Mouse (Mus musculus) neural tube, embryonic 13.5 days (tissue): ENCODE results near the gene Etl4. TPM values are rescaled to one million over a fixed set of nuclear protein-coding genes. Genes with fewer than 3 reads are reported as not detected.
"Not testable (repeated sequence)": the region's sequence is repeated elsewhere in the genome, so short reads cannot be mapped to it uniquely, and the experiment has no call there.

Experiments
- ATAC-seq: fragments of 200-750 bp; cut with Nextera tagmentation; 2 replicates; pipeline ENCODE4 v1.8.0; 2017; ENCODE audit warnings: low read depth, mild to moderate bottlenecking, moderate TSS enrichment, moderate library complexity
- H3K27ac ChIP-seq: fragments of 300-500 bp; sonication (generic); replicated peaks from 2 replicates; pipeline ENCODE4 v1.5.1; 2015; ENCODE audit warnings: moderate library complexity, mild to moderate bottlenecking, inconsistent platforms
- H3K27me3 ChIP-seq: fragments of 300-500 bp; sonication (generic); 2 replicates; pipeline ENCODE4 v1.6.1; 2015; ENCODE audit warnings: mild to moderate bottlenecking, inconsistent platforms
- H3K36me3 ChIP-seq: fragments of 300-500 bp; sonication (generic); 2 replicates; pipeline ENCODE4 v1.6.1; 2015; ENCODE audit warnings: mild to moderate bottlenecking, inconsistent platforms
- H3K4me1 ChIP-seq: fragments of 300-500 bp; sonication (generic); replicated peaks from 2 replicates; pipeline ENCODE4 v1.6.1; 2015; ENCODE audit warnings: inconsistent platforms
- H3K4me2 ChIP-seq: fragments of 300-500 bp; sonication (generic); 2 replicates; pipeline ENCODE4 v1.6.1; 2015; ENCODE audit warnings: inconsistent platforms, mild to moderate bottlenecking, moderate library complexity
- H3K4me3 ChIP-seq: fragments of 300-500 bp; sonication (generic); 2 replicates; pipeline ENCODE4 v1.5.1; 2015; ENCODE audit warnings: mild to moderate bottlenecking, inconsistent platforms
- H3K9ac ChIP-seq: fragments of 300-500 bp; sonication (generic); 2 replicates; pipeline ENCODE4 v1.6.1; 2015; ENCODE audit warnings: moderate library complexity, mild to moderate bottlenecking, inconsistent platforms
- H3K9me3 ChIP-seq: fragments of 300-500 bp; sonication (generic); 2 replicates; pipeline ENCODE4 v1.6.1; 2016; ENCODE audit warnings: inconsistent platforms
- whole genome bisulfite sequencing: fragments of 180-500 bp; shearing (Covaris S2); methylation state at CpG from one replicate; pipeline ENCODE4 v1.1.7; 2015; 5-methylcytosine and 5-hydroxymethylcytosine counted together
- polyA plus RNA-seq: library from polyadenylated mRNA; unstranded; fragments of >200 nt; fragmentation: Nextera tagmentation; extraction: Ambion mirVana; gene quantifications from 2 replicates; pipeline ENCODE4 v1.2.1, GENCODE M21; 2015

Gene Etl4
- polyA plus RNA-seq, 1 experiment from 2014 or later = 5.4 TPM

DNA sequence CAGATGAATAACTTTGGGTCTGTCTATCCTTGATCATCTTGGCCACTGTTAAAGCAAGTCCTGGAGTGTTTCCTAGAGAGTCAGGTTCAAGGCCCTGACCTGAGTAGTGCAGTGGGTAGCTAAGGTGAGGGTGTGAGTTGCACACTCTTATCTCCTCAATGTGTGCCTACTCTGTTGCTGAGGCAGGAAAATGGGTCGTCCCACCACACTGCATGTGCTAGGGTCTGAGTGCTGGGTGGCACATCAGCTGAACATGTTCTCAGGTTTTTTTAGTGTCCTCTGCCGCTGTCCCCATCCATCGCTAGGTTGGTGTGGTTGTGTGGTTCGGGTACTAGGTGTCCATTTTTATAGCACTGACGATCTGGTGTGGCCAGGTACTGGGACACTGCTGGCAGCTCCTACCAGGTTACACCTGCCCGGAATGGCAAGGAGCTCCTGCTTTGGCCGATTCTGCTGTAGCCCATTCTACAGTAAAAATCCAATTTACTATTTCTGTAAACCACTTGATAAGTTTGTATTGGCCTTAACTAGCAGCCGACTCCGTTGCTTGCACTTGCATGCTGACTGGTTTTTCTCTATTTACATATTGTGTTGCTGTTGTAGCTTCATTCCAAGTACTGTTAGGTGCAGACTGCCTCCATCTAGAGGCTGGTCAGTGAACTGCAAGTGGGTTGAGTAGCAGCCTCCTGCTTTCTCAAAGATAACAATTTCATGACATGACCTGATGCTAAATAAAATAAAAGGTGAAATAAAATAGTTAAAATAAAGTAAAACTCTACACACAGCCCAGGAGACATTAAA, 763.4 kb downstream of the Etl4 start:
- Histone ChIP-seq H3K36me3 (no peaks in the 10 kb centered on the region), H3K4me2 (no peak overlapping the region), H3K27me3 (no peaks in the 10 kb centered on the region), H3K4me1 (no peaks in the 10 kb centered on the region), H3K9me3 (no peaks in the 10 kb centered on the region), H3K27ac (no peak overlapping the region), H3K9ac (no peak overlapping the region), H3K4me3 (no peak overlapping the region)
- no peak for ATAC-seq
- WGBS = 69% methylated on average over 9 of the region's 9 CpGs

DNA sequence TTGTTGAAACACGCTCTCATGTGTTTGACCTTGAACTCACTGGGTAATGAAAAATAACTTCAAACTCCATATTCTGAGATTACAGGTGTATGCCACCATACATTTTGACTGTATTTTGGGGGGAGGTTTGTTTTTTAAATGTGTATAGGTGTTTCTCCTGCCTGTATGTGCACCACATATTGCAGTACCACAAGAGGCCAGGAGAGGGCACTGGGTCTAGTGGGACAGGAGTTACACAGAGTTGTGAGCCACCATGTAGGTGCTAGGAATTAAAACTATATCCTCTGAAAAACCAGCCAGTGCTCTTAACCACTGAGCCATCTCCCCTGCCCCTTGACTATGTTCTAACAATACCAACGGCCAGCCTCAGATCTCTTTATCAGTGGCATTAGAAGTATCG, 766.8 kb downstream of the Etl4 start:
- H3K9ac ChIP-seq = no peak overlapping the region
- no peak overlapping the region for H3K4me3 ChIP-seq
- H3K4me2 ChIP-seq = no peak overlapping the region
- H3K27me3 ChIP-seq = no peaks in the 10 kb centered on the region
- ATAC-seq = no peak
- WGBS = 98% methylated on average over 3 of the region's 3 CpGs
- H3K27ac ChIP-seq = no peak overlapping the region
- H3K36me3 ChIP-seq = no peaks in the 10 kb centered on the region
- H3K4me1 ChIP-seq = no peaks in the 10 kb centered on the region
- H3K9me3 ChIP-seq = no peaks in the 10 kb centered on the region

DNA sequence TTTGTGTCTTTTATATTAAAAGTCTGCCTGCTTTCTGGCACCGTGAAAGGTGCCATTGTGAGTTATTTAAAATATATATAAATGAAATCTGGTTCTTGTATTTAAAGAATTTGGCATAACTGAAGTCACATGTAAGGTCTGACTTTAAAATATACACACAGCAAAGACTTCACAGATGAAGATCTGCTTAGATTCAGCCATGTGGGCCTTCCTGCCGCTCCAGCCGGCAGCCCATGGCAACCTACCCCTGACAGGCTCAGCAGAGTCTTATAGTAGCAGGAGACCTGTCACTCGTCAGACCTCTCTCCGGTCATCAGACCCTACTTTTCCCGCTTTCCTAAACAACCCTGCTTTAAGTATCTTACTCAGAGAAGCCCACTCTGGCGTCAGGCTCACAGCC, 769.2 kb downstream of the Etl4 start:
- Histone ChIP-seq H3K4me2 (no peak overlapping the region), H3K4me3 (no peak overlapping the region), H3K36me3 (no peaks in the 10 kb centered on the region), H3K4me1 (no peaks in the 10 kb centered on the region), H3K27ac (no peak overlapping the region), H3K27me3 (no peaks in the 10 kb centered on the region), H3K9ac (no peak overlapping the region), H3K9me3 (no peaks in the 10 kb centered on the region)
- 76% methylated on average over 7 of the region's 7 CpGs for WGBS
- ATAC-seq = no peak

DNA sequence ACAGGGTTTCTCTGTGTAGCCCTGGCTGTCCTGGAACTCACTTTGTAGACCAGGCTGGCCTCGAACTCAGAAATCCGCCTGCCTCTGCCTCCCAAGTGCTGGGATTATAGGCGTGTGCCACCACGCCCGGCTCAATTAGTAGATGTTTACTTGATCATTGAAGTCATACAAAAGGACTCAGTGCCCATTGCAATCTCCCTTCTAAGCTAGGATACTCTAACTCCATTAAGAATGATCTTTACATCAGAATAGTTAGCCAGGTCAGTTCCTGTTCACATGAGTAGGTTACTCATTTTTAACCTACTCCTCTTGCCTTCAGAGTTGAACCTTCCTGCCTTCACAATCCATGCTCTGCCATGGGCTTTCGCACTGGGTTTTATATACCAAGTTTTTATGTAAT, 772.6 kb downstream of the Etl4 start:
- not testable (repeated sequence) for H3K4me1 ChIP-seq, H3K4me3 ChIP-seq, ATAC-seq, H3K4me2 ChIP-seq, H3K36me3 ChIP-seq, H3K9me3 ChIP-seq, H3K27ac ChIP-seq, H3K9ac ChIP-seq, H3K27me3 ChIP-seq
- 94% methylated on average over 6 of the region's 6 CpGs for WGBS

DNA sequence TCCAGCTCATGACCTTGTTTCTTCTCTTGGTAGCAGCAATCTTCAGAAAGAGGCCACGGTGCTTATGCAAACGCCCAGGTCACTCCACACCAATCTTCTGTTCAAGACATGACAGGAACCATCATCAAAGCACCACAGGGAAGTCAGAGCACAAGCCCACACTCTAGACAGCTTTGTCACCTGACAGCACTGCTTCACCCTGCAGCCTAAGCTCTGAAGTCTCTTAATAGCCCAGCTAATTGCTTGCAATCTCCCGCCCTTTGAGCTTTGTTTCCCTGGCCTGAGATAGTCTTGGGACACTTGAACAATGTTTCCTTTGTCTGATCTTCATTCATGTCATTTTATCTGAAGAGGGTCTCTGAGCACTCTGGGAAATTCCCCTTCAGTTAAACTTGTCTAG, 779.8 kb downstream of the Etl4 start:
- no peaks in the 10 kb centered on the region for H3K27me3 ChIP-seq
- no peaks in the 10 kb centered on the region for H3K36me3 ChIP-seq
- H3K9me3 ChIP-seq = no peaks in the 10 kb centered on the region
- no peak overlapping the region for H3K4me3 ChIP-seq
- WGBS = 17% methylated on average over 3 of the region's 3 CpGs
- no peak for ATAC-seq
- H3K9ac ChIP-seq = no peak overlapping the region
- H3K27ac ChIP-seq = no peak overlapping the region
- no peak overlapping the region for H3K4me2 ChIP-seq
- no peaks in the 10 kb centered on the region for H3K4me1 ChIP-seq

DNA sequence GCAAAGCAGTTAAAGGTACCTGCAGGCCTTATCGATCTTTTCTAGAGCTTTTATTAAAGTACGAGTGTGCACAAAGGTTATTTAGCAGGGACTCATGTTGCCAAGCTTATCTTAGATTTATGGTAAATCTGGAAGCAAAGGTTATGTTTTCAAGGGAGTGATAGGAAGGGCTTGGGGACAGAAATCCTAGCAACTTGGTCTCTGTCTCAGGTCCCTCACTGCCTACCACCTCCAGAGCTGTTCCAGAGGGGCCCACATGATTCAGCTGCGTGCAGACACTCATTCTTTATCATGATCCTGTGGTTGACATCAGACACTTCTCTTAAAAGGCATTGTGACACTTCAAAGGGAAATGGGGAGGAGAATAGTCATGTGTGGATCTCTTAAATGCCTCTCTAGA, 783.3 kb downstream of the Etl4 start:
- Histone ChIP-seq H3K9ac (no peak overlapping the region), H3K4me1 (no peaks in the 10 kb centered on the region), H3K36me3 (no peaks in the 10 kb centered on the region), H3K4me3 (no peak overlapping the region), H3K9me3 (no peaks in the 10 kb centered on the region), H3K27me3 (no peaks in the 10 kb centered on the region), H3K4me2 (no peak overlapping the region), H3K27ac (no peak overlapping the region)
- ATAC-seq = no peak
- 85% methylated on average over 3 of the region's 3 CpGs for WGBS

DNA sequence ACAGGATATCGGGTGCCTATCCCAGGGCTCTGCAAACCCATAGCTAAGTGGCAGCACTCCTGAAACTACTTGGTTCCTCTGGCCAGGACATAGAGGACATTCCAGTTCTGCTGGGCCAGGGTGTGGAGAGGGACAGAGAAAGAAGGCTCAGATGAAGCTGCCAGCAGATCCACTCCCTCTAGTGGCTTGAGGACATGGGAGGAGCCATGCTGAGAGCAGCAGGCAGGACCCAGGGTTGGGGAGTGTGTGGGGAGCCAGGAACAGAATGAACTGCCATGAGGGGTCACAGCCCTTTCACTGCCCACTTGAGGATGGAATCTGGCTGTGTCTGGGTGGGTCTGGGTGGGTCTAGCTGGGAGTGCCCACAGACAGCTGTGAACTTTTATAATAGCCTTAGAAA, 784.2 kb downstream of the Etl4 start:
- no peak overlapping the region for H3K27ac ChIP-seq
- H3K9me3 ChIP-seq = no peaks in the 10 kb centered on the region
- no peaks in the 10 kb centered on the region for H3K4me1 ChIP-seq
- 86% methylated on average over 1 of the region's 1 CpGs for WGBS
- no peaks in the 10 kb centered on the region for H3K36me3 ChIP-seq
- no peaks in the 10 kb centered on the region for H3K27me3 ChIP-seq
- H3K4me2 ChIP-seq = no peak overlapping the region
- no peak overlapping the region for H3K4me3 ChIP-seq
- no peak for ATAC-seq
- no peak overlapping the region for H3K9ac ChIP-seq

DNA sequence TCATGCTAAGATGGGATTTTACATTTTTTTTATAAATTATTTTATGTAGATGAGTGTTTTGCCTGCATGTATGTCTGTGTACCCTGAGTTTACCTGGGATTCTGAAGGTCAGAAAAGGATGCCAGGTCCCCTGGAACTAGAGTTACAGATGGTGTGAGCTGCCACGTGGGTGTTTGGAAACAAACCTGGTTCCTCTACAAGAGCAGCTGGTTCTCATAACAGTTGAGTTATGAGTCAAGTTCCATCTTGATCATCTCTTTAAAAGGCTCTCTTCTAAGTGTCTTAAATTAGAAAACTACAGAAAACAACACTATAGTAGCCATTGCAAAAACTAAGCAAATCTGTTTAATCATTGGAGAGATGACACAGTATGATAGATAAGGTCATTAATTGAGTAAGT, 788.1 kb downstream of the Etl4 start:
- WGBS = 89% methylated on average over 1 of the region's 1 CpGs
- no peaks in the 10 kb centered on the region for H3K36me3 ChIP-seq
- ATAC-seq = no peak

DNA sequence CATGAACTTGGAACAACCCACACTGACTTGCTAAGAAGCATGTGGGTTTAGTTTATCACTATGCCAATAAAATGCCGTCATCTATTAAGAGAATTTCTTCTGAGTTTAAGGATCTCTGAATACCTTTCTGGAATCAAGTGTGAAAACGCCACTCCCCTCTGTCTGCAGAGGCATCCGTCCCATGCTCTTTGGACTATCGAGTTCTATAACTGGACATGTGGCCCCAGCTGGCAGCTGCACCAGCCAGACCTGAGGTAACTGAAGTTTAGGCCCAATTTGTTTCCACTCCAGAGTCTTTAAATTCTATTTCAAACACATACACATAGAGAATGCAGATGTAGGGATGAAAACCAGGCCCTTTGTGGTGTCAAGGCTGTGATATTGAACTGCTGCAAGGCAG, 795.5 kb downstream of the Etl4 start:
- no peak for ATAC-seq
- Histone ChIP-seq H3K36me3 (no peaks in the 10 kb centered on the region), H3K4me1 (no peaks in the 10 kb centered on the region), H3K9ac (no peak overlapping the region), H3K9me3 (no peaks in the 10 kb centered on the region; the same call in 1 of the 2 replicates), H3K27me3 (no peaks in the 10 kb centered on the region), H3K4me2 (no peak overlapping the region), H3K4me3 (no peak overlapping the region), H3K27ac (no peak overlapping the region)
- WGBS = 87% methylated on average over 4 of the region's 4 CpGs

More for the DNA sequence above, 788.1 kb downstream of the Etl4 start:
- no peak overlapping the region for H3K4me2 ChIP-seq
- H3K27me3 ChIP-seq = no peaks in the 10 kb centered on the region
- no peak overlapping the region for H3K4me3 ChIP-seq
- H3K27ac ChIP-seq = no peak overlapping the region
- no peaks in the 10 kb centered on the region for H3K4me1 ChIP-seq
- H3K9ac ChIP-seq = no peak overlapping the region
- no peaks in the 10 kb centered on the region for H3K9me3 ChIP-seq

DNA sequence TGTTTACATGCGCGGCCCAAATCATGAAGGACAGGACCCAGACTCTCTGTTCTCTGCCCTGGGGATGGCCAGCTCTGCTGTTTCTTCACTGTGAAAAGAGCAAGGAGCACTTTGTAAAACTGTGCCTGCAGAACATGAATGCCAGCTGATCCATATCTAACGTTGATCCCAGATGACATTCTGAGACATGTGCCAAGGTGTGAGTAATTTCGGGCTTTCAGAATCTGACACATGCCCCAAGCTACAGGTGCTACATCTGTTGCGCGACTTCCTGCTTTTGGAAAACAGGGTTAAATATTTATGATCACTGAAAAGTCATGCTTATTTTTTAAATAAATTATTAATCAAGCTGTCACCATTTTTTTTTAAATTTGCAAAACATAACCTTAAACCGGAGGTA, 801.0 kb downstream of the Etl4 start:
- Histone ChIP-seq H3K4me1 (no peaks in the 10 kb centered on the region), H3K4me3 (no peak overlapping the region), H3K9ac (no peak overlapping the region), H3K9me3 (no peaks in the 10 kb centered on the region), H3K27me3 (no peaks in the 10 kb centered on the region), H3K36me3 (no peaks in the 10 kb centered on the region), H3K4me2 (no peak overlapping the region), H3K27ac (no peak overlapping the region)
- 94% methylated on average over 7 of the region's 7 CpGs for WGBS
- no peak for ATAC-seq

DNA sequence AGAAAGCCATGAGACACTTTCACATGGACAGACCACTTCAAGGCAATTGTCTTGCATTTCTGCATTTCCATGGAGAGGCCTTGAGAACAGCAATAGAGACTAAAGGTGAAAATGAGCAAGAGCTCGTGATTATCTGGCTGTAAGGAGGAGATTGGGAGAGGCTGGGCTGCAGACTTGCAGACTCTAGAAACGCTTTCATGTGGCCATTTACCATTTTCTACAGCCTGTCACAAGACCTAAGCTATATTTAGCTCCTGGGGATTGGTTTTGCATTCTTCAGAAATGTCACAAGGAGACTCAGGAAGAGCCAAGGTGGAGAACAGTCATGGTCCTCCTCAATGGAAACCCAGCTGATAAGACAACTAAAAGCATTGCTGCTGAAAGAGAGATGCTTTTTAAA, 801.4 kb downstream of the Etl4 start:
- Histone ChIP-seq H3K9me3 (no peaks in the 10 kb centered on the region), H3K36me3 (no peaks in the 10 kb centered on the region), H3K27me3 (no peaks in the 10 kb centered on the region), H3K9ac (no peak overlapping the region), H3K4me3 (no peak overlapping the region), H3K4me2 (no peak overlapping the region), H3K4me1 (no peaks in the 10 kb centered on the region), H3K27ac (no peak overlapping the region)
- no peak for ATAC-seq
- 74% methylated on average over 2 of the region's 2 CpGs for WGBS

DNA sequence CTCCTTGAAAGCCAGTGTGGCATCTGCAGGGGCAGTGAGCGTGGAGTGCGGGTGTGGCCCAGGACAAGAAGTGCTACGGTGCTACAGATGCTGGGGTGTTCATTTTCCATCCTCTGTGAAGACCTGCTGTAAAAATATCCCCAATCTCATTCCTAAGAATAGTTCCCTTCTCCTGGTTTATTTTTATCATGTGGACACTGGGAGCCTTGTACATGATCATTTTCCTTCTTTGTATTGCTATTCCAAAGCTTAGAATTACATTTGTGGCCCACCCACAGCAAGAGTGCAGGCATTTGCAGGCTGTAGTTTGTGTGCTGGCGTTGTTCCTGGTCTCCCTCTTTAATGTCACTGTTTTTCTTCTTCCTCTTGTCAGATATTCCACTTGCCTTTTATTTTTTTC, 809.5 kb downstream of the Etl4 start:
- ATAC-seq = no peak
- H3K9me3 ChIP-seq = no peaks in the 10 kb centered on the region
- no peak overlapping the region for H3K4me2 ChIP-seq
- H3K4me1 ChIP-seq = peaks cover 11% of the 10 kb centered on the region
- 85% methylated on average over 4 of the region's 4 CpGs for WGBS
- no peak overlapping the region for H3K9ac ChIP-seq
- H3K4me3 ChIP-seq = no peak overlapping the region
- no peaks in the 10 kb centered on the region for H3K36me3 ChIP-seq
- H3K27ac ChIP-seq = no peak overlapping the region
- no peaks in the 10 kb centered on the region for H3K27me3 ChIP-seq

DNA sequence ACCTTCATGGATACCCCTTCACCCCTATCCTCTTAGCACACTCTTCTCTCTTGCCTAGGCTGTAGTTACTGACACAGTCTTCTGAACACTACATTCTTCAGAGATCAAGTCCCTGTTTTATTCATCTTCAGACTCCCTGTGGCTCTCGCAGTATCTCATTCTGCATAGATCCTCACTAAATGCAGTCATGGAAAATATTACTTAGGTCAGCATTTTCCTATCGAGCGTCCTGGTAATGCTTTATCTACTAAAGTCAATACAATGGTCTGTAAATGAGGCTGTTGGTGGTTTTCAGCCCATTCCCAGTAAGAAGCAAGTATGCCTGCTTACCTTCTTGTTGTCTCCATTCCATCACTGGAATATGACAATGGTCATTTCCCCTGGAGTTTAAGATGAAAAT, 811.5 kb downstream of the Etl4 start:
- WGBS = 87% methylated on average over 3 of the region's 3 CpGs
- no peaks in the 10 kb centered on the region for H3K36me3 ChIP-seq
- H3K9ac ChIP-seq = no peak overlapping the region
- no peaks in the 10 kb centered on the region for H3K9me3 ChIP-seq
- no peak overlapping the region for H3K27ac ChIP-seq
- peaks cover 11% of the 10 kb centered on the region for H3K4me1 ChIP-seq
- H3K4me2 ChIP-seq = no peak overlapping the region
- no peak for ATAC-seq
- H3K4me3 ChIP-seq = no peak overlapping the region
- H3K27me3 ChIP-seq = no peaks in the 10 kb centered on the region
